10 mouse cellular contexts compared by ENCODE assay signal in the genomic region with DNA sequence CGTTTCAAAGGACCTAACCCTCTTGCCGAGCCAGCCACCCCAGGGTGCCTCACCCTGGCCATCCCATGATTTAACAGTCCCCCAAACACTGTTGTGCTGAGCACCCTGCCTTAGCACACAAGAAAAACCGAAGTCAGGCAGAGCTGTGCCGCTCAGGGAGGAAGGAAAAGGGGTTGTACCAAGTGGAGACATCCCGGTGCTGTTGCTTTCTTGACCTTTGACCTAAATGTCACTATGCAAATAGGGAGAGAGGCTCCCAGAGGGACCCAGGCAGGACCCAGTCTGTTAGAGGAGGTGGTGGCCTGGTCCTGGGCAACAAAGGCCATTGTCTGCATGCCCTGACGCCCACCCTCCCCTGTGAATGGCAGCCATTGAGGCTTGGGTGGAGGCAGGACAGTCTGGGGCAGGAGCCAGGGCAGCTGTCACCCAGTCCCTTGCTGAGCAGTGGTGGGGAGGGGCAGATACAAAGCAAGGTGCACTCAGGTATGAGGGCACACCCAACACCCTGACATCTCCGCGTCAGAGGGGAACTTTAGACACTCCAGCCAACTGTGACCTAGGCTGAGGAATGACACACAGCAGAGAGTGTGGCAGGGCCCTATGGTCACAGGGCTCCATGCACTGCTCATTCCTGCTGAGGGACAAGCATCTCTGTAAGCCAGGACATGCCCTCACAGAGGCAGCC. TPM values are rescaled to one million over a fixed set of nuclear protein-coding genes. Genes with fewer than 3 reads are reported as not detected.
A peak's percentile ranks its signal among the peaks of the same experiment; 100 is the strongest.
DNase-seq lines count a peak whose midpoint lies in the region; ATAC-seq and TF ChIP-seq lines count a peak whose summit lies in the region.
"Had no signal": no experiment of that assay in that cellular context is flagged by ENCODE, and none has a peak within 500 bp of the region (broad histone marks: within the 10 kb centered on the region; RNA-seq: fewer than 3 reads in every experiment).

No protein-coding gene starts in this region.

- no peak overlapping the region for H3K4me2 ChIP-seq in lung, embryonic 15.5 days
- no peak overlapping the region for H3K4me2 ChIP-seq in CH12.LX (ENCODE audit: insufficient read depth, low read depth, poor library complexity, severe bottlenecking)
- no peak overlapping the region for H3K4me2 ChIP-seq in heart, embryonic 12.5 days
- H3K4me2 ChIP-seq: neural tube, embryonic 15.5 days had no signal

- no peaks in the 10 kb centered on the region for H3K9me3 ChIP-seq in lung, embryonic 15.5 days
- peaks cover 18% of the 10 kb centered on the region for H3K9me3 ChIP-seq in CH12.LX (replicated peaks; ENCODE audit: low read length)
- H3K9me3 ChIP-seq in heart, embryonic 12.5 days (replicated peaks) = peaks cover 2% of the 10 kb centered on the region
- H3K9me3 ChIP-seq: neural tube, embryonic 15.5 days had no signal

- no peak overlapping the region for H3K9ac ChIP-seq in lung, embryonic 15.5 days
- H3K9ac ChIP-seq in CH12.LX (ENCODE audit: insufficient read depth, low read depth) = no peak overlapping the region
- H3K9ac ChIP-seq in heart, embryonic 12.5 days = no peak overlapping the region
- H3K9ac ChIP-seq: neural tube, embryonic 15.5 days had no signal

- H3K36me3 ChIP-seq in lung, embryonic 15.5 days = no peaks in the 10 kb centered on the region
- H3K36me3 ChIP-seq in CH12.LX (replicated peaks in 1 of 2; ENCODE audit: control insufficient read depth in 1 of 2, insufficient read depth in 1 of 2, low read length in 1 of 2) = peaks cover 40 to 82% of the 10 kb centered on the region in 2 experiments
- H3K36me3 ChIP-seq in heart, embryonic 12.5 days = no peaks in the 10 kb centered on the region

- TF ChIP-seq CTCF in CH12.LX (conservative IDR thresholded peaks at IDR 0.05 in 1 of 2, IDR thresholded peaks at IDR 0.05 in 1 of 2; ENCODE audit: low read depth in 2 of 2, low read length in 2 of 2) = no peak
- no peak for TF ChIP-seq CTCF in cortical plate, adult 2 months (IDR thresholded peaks at IDR 0.05; ENCODE audit: extremely low read depth, insufficient read depth, low read length)

- TF ChIP-seq EP300 in CH12.LX (IDR thresholded peaks at IDR 0.05; ENCODE audit: low read length) = no peak

- no peak for DNase-seq in lung, adult 18-20 months
- DNase-seq in CH12.LX (ENCODE audit: extremely low read depth) = peak; percentile 56
- no peak for DNase-seq in thymus, postnatal 4 days
- DNase-seq: lung, postnatal 4 days had no signal

- peak overlapping the region; percentile 75 for H3K27ac ChIP-seq in lung, embryonic 15.5 days
- peak overlapping the region; percentile 71 for H3K27ac ChIP-seq in CH12.LX (ENCODE audit: insufficient read depth, low read depth)
- H3K27ac ChIP-seq in cortical plate, adult 2 months (ENCODE audit: insufficient read depth, low read length) = peak overlapping the region; percentile 75
- no peak overlapping the region for H3K27ac ChIP-seq in heart, embryonic 12.5 days (ENCODE audit: poor library complexity, severe bottlenecking)
- H3K27ac ChIP-seq: neural tube, embryonic 15.5 days had no signal

- ATAC-seq in lung, embryonic 15.5 days (ENCODE audit: borderline replicate concordance, extremely low read depth, low FRiP score, low TSS enrichment) = no peak
- peak; percentile 47; the same call in 1 of the 2 replicates for ATAC-seq in neutrophil, adult 5-6 weeks (ENCODE audit: extremely low read depth, insufficient number of reproducible peaks, low FRiP score, poor library complexity, severe bottlenecking)
- no peak for ATAC-seq in heart, embryonic 12.5 days (ENCODE audit: insufficient number of reproducible peaks, low FRiP score)
- ATAC-seq: forebrain, embryonic 16.5 days had no signal

- dilution Hi-C loops in CH12.LX (cut with MboI; ENCODE audit: extremely low pct_ligation_motif_present, extremely low pct_unique_long_range_greater_than_20kb, low sequenced_read_pairs) = no loop called here

- peaks cover 28% of the 10 kb centered on the region for H3K4me1 ChIP-seq in lung, embryonic 15.5 days
- peaks cover 50 to 80% of the 10 kb centered on the region in 2 experiments for H3K4me1 ChIP-seq in CH12.LX (ENCODE audit: control insufficient read depth in 1 of 2, insufficient read depth in 2 of 2)
- H3K4me1 ChIP-seq in cortical plate, adult 2 months (ENCODE audit: control insufficient read depth, insufficient read depth, low read length) = peaks cover 2% of the 10 kb centered on the region; the same call in 1 of the 2 replicates
- peaks cover 28% of the 10 kb centered on the region for H3K4me1 ChIP-seq in heart, embryonic 12.5 days (replicated peaks)

- H3K79me2 ChIP-seq in CH12.LX (replicated peaks; ENCODE audit: control insufficient read depth, extremely low read depth, insufficient read depth, poor library complexity, severe bottlenecking) = no peaks in the 10 kb centered on the region

- TF ChIP-seq POLR2A in CH12.LX (IDR thresholded peaks at IDR 0.05; ENCODE audit: low read depth, low read length) = no peak
- TF ChIP-seq POLR2A in cortical plate, adult 2 months (IDR thresholded peaks at IDR 0.05; ENCODE audit: extremely low read depth, insufficient read depth, low read length) = no peak

- H3K27me3 ChIP-seq in lung, embryonic 15.5 days = no peaks in the 10 kb centered on the region
- no peaks in the 10 kb centered on the region for H3K27me3 ChIP-seq in CH12.LX (replicated peaks)
- H3K27me3 ChIP-seq in heart, embryonic 12.5 days (replicated peaks) = peaks cover 9% of the 10 kb centered on the region; the same call in 1 of the 2 replicates
- H3K27me3 ChIP-seq: neural tube, embryonic 15.5 days had no signal

- no peak for TF ChIP-seq RAD21 in CH12.LX (IDR thresholded peaks at IDR 0.05; ENCODE audit: low read depth, low read length)

- in situ Hi-C loops in CH12.LX (cut with MboI; ENCODE audit: low pct_ligation_motif_present, low pct_unique_long_range_greater_than_20kb, low sequenced_read_pairs) = no loop called here

- WGBS in lung, embryonic 15.5 days = 39% methylated on average over 8 of the region's 8 CpGs
- 50% methylated on average over 8 of the region's 8 CpGs for WGBS in heart, embryonic 12.5 days

- H3K4me3 ChIP-seq in lung, embryonic 15.5 days = no peak overlapping the region
- peak overlapping the region in 1 of 3 experiments; percentile 29 for H3K4me3 ChIP-seq in CH12.LX (replicated peaks in 1 of 3; ENCODE audit: low read depth in 2 of 3, low read length in 2 of 3, poor library complexity in 1 of 3)
- H3K4me3 ChIP-seq in cortical plate, adult 2 months (ENCODE audit: insufficient read depth, low read length) = no peak overlapping the region
- no peak overlapping the region for H3K4me3 ChIP-seq in heart, embryonic 12.5 days
- H3K4me3 ChIP-seq: neural tube, embryonic 15.5 days had no signal

TF ChIP-seq in CH12.LX, 34 proteins besides CTCF, POLR2A, EP300 and RAD21:
- TF ChIP-seq GABPA (IDR thresholded peaks at IDR 0.05; ENCODE audit: insufficient replicate concordance, low read depth, low read length) (no peak), UBTF (IDR thresholded peaks at IDR 0.05; ENCODE audit: low read depth, low read length) (no peak), MAFK (IDR thresholded peaks at IDR 0.05; ENCODE audit: insufficient replicate concordance, low read length) (no peak), CHD1 (IDR thresholded peaks at IDR 0.05; ENCODE audit: low read depth, low read length) (no peak), SMC3 (IDR thresholded peaks at IDR 0.05; ENCODE audit: low read depth, low read length) (no peak), USF2 (conservative IDR thresholded peaks at IDR 0.05; ENCODE audit: low read depth, low read length) (no peak), TCF12 (IDR thresholded peaks at IDR 0.05; ENCODE audit: low read depth, low read length) (no peak), ZNF384 (IDR thresholded peaks at IDR 0.05; ENCODE audit: low read depth, low read length) (no peak), ELF1 (IDR thresholded peaks at IDR 0.05; ENCODE audit: low read depth, low read length) (no peak), IRF4 (IDR thresholded peaks at IDR 0.05; ENCODE audit: low read depth, low read length) (no peak), MYC (IDR thresholded peaks at IDR 0.05; ENCODE audit: low read depth, low read length) (no peak)

RNA-seq across cellular contexts. Expression of a gene that starts 33.4 kb away (rescaled TPM):
- polyA plus RNA-seq in lung, embryonic 15.5 days (2015; fragmentation: Nextera tagmentation; extraction: Ambion mirVana) = 186 TPM in 2 replicates
- total RNA-seq in CH12.LX (2012; rRNA removed) = 91.4 and 93.9 TPM in 2 replicates
- 96.4 and 103 TPM in 2 replicates for total RNA-seq in CH12.LX (2014; rRNA removed)
- 140 and 164 TPM in 2 replicates for polyA plus RNA-seq in CH12.LX (2012; ENCODE audit: insufficient read length, low read depth)
- 82.6 and 89.5 TPM in 2 replicates for polyA plus RNA-seq in cortical plate, adult 2 months (2012; rRNA removed)
- 16.6 and 17.3 TPM in 2 replicates for total RNA-seq in neutrophil, adult 5-6 weeks (2017)
- polyA plus RNA-seq in heart, embryonic 12.5 days (2016; fragmentation: Nextera tagmentation; extraction: Ambion mirVana) = 151 and 158 TPM in 2 replicates

RNA-seq across cellular contexts. Expression of a gene that starts 39.9 kb away (rescaled TPM):
- polyA plus RNA-seq in lung, embryonic 15.5 days (2015; fragmentation: Nextera tagmentation; extraction: Ambion mirVana) = 5.8 and 6.2 TPM in 2 replicates
- total RNA-seq in CH12.LX (2012; rRNA removed) = 73.2 and 93.9 TPM in 2 replicates
- total RNA-seq in CH12.LX (2014; rRNA removed) = 53.9 and 55.3 TPM in 2 replicates
- polyA plus RNA-seq in CH12.LX (2012; ENCODE audit: insufficient read length, low read depth) = 61.8 and 70.7 TPM in 2 replicates
- polyA plus RNA-seq in cortical plate, adult 2 months (2012; rRNA removed) = 271 and 275 TPM in 2 replicates
- total RNA-seq in neutrophil, adult 5-6 weeks (2017) = 20.8 and 21.1 TPM in 2 replicates
- polyA plus RNA-seq in heart, embryonic 12.5 days (2016; fragmentation: Nextera tagmentation; extraction: Ambion mirVana) = 1.1 and 2.1 TPM in 2 replicates
